Mouse (Mus musculus) frontal cortex, adult 2 months (tissue): ENCODE results near the gene Vps26a. TPM values are rescaled to one million over a fixed set of nuclear protein-coding genes. Genes with fewer than 3 reads are reported as not detected.
A peak's percentile ranks its signal among the peaks of the same experiment; 100 is the strongest.

Experiments
- DNase-seq, 2 experiments: peaks; one replicate each; pipeline ENCODE4 v3.0.0; 2022; ENCODE audit warnings: low spot score in 1 of 2; ENCODE audit errors: extremely low spot score in 1 of 2
- polyA plus RNA-seq: library from polyadenylated mRNA; depleted of rRNA; stranded (reverse); fragments of >200 nt; gene quantifications from 2 replicates; pipeline ENCODE4 v1.2.3, GENCODE M21; 2012; rRNA removed

The Vps26a gene
- polyA plus RNA-seq, 1 experiment, result 41.5 TPM

GRCm38 (mm10) chr10:62421127-62421526 lies 65.5 kb downstream of the Vps26a start:
- DNase-seq, result no peak

GRCm38 (mm10) chr10:62420399-62420798 lies 66.2 kb downstream of the Vps26a start:
- no peak for DNase-seq

DNA sequence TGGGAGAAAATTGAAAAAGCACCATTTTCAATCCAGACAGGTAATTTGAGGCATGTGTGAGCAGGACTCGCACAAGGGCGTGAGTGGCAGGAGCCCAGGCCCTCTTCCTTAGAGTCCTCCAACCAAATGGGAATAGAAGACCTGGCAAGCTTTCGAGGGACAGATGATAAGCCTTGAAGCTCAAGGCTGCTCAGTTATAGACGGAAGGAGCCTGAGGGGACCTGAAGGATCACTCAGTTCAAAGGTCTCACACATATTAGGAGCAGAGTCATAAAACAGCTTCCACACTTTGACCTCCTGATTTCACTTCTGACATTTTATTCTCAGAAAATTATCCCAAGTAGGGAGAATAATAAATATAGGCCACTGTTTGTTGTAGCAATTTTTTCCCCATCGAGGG lies 67.2 kb downstream of the Vps26a start:
- DNase-seq, result no peak

GRCm38 (mm10) chr10:62418831-62419356 lies 67.7 kb downstream of the Vps26a start:
- no peak for DNase-seq

GRCm38 (mm10) chr10:62413606-62413982 lies 73.0 kb downstream of the Vps26a start:
- DNase-seq, result no peak

- no peak for DNase-seq
Measured at GRCm38 (mm10) chr10:62412906-62413605, 73.5 kb downstream of the Vps26a start.

DNA sequence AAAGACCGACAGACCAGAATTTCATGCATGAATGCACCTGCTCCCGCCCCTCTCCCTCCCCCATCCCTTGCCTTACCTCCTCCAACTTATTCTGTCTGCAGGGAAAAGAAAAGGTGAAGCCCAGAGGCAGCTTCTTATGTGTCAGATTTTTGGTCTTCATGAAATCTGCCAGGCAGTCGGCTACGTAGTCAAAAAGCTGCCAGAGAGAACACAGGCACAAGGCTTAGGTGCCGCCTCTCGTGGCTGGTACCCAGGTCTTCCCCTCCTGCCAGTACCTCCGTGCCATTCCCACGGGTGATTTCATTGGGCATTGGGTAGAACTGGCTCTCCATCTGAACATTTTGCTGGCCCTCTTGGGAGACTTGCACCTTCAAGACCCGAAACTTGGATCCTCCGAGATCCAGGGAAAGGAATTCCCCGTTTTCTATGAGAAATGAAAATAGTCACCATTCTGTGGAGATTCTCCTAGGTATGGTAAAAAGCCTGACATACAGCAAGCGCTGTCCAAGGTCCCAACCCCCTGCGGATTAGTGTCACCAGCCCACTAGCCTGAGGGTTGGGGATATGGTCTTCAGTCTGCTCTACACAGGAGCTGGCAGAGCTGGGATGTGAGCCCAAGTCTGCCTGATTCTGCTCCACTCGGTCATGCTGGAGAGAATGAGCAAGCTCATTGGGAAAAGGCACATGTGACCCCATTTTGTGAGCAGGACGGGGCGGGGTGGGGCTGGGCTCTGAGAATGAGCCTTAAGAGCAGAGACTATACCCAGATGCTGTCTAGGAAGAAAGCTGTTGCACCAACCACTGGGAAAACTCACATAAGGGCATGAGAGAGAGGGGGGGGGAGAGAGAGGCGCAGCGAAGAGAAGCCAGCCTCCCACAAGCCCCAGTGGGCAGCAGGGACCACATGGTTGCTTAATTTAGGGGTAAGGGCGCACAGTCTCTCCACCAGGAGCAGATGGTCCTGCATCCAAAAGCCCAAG lies 74.9 kb downstream of the Vps26a start:
- peak in 1 of 2 experiments; percentile 31 for DNase-seq

DNA sequence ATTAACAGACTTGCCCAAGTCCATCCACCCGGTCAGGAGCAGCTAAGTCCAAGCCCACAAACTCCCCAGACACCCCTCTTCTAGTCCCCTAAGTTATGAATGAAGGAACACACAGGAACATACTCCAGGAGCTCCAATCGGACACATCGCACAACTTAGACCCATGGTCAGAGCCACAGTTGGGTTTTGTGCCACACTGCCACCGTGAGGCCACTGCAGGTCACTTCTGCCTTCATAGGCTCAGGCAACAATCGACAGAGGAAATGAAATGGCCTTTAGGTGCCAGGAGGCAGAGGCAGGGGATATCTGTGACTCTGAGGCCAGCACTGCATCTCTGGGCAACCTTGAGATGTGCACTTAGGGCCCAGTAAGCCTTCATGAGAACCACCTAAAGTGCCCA lies 75.7 kb downstream of the Vps26a start:
- peak; percentile 46 to 80 for DNase-seq

Other genes starting within 250 kb of the Vps26a start
- 0.18 and 0.27 TPM in 2 replicates for gene Tacr2, start 234.4 kb downstream of the Vps26a start, polyA plus RNA-seq
- gene Hk1, start 106.9 kb downstream of the Vps26a start, polyA plus RNA-seq, result 206 and 220 TPM in 2 replicates
- 14.2 and 16.0 TPM in 2 replicates for gene Hkdc1, start 64.3 kb downstream of the Vps26a start, polyA plus RNA-seq
- gene 4930507D05Rik, start 37.3 kb downstream of the Vps26a start, polyA plus RNA-seq, result 0.95 and 1.1 TPM in 2 replicates
- gene Supv3l1, start 37.1 kb downstream of the Vps26a start, polyA plus RNA-seq, result 30.0 and 33.8 TPM in 2 replicates
- gene Srgn, start 40.6 kb upstream of the Vps26a start, polyA plus RNA-seq, result 15.3 and 18.9 TPM in 2 replicates
- gene Kif1bp, start 91.7 kb upstream of the Vps26a start, polyA plus RNA-seq, result 127 and 132 TPM in 2 replicates
- gene Ddx21, start 115.5 kb upstream of the Vps26a start, polyA plus RNA-seq, result 17.3 and 20.8 TPM in 2 replicates
- gene Ddx50, start 164.4 kb upstream of the Vps26a start, polyA plus RNA-seq, result 88.5 and 95.5 TPM in 2 replicates
- 3.2 and 3.6 TPM in 2 replicates for gene Stox1, start 239.3 kb upstream of the Vps26a start, polyA plus RNA-seq